Mouse (Mus musculus) lung, postnatal 25 days (tissue): Measurements from ENCODE around the gene Tmem211.

Experiments used
- DNase-seq: peaks from one replicate; pipeline ENCODE4 v3.0.0; 2022; ENCODE audit warnings: low spot score

The Tmem211 gene

GRCm38 (mm10) chr5:113226632-113227102, at the start of gene Tmem211:
Gene Tmem211, plus strand, starts transcription at chr5:113226909.
- DNase-seq: peak; percentile 86

GRCm38 (mm10) chr5:113179451-113179842, 47.3 kb upstream of the Tmem211 start:
- DNase-seq: no peak

- peak; percentile 92 for DNase-seq
Measured at GRCm38 (mm10) chr5:113179843-113180682, 46.6 kb upstream of the Tmem211 start.

- no peak for DNase-seq
Measured at GRCm38 (mm10) chr5:113180755-113181154, 46.0 kb upstream of the Tmem211 start.

GRCm38 (mm10) chr5:113181441-113181840, 45.3 kb upstream of the Tmem211 start:
- no peak for DNase-seq

- no peak for DNase-seq
Measured at GRCm38 (mm10) chr5:113190558-113190957, 36.2 kb upstream of the Tmem211 start.

- DNase-seq: no peak
Measured at GRCm38 (mm10) chr5:113191901-113192300, 34.8 kb upstream of the Tmem211 start.

- DNase-seq: no peak
Measured at GRCm38 (mm10) chr5:113193762-113194161, 32.9 kb upstream of the Tmem211 start.

GRCm38 (mm10) chr5:113195451-113195850, 31.3 kb upstream of the Tmem211 start:
- no peak for DNase-seq

- no peak for DNase-seq
Measured at GRCm38 (mm10) chr5:113195907-113196306, 30.8 kb upstream of the Tmem211 start.

- DNase-seq: no peak
Measured at GRCm38 (mm10) chr5:113196916-113197794, 29.6 kb upstream of the Tmem211 start.

GRCm38 (mm10) chr5:113199126-113199771, 27.5 kb upstream of the Tmem211 start:
- no peak for DNase-seq

GRCm38 (mm10) chr5:113199772-113200134, 27.0 kb upstream of the Tmem211 start:
- DNase-seq: no peak

- DNase-seq: no peak
Measured at GRCm38 (mm10) chr5:113204193-113204592, 22.5 kb upstream of the Tmem211 start.

GRCm38 (mm10) chr5:113206670-113207352, 19.9 kb upstream of the Tmem211 start:
- DNase-seq: peak; percentile 47

GRCm38 (mm10) chr5:113208048-113208447, 18.7 kb upstream of the Tmem211 start:
- DNase-seq: peak; percentile 57

- peak; percentile 87 for DNase-seq
Measured at GRCm38 (mm10) chr5:113208622-113209400, 17.9 kb upstream of the Tmem211 start.

GRCm38 (mm10) chr5:113209401-113209750, 17.3 kb upstream of the Tmem211 start:
- DNase-seq: no peak

GRCm38 (mm10) chr5:113209898-113210297, 16.8 kb upstream of the Tmem211 start:
- peak; percentile 42 for DNase-seq

- DNase-seq: peak; percentile 56
Measured at GRCm38 (mm10) chr5:113210314-113210713, 16.4 kb upstream of the Tmem211 start.
